Mouse (Mus musculus): ENCODE measurements at regions not wholly inside any gene's neighbourhood (a gene's known extent, or its start where the extent isn't known, plus 50 kb on each side); places are given as distances from the start of the nearest gene placed in this dataset.
"Not testable (repeated sequence)": the region's sequence is repeated elsewhere in the genome, so short reads cannot be mapped to it uniquely, and the experiment has no call there.

DNA sequence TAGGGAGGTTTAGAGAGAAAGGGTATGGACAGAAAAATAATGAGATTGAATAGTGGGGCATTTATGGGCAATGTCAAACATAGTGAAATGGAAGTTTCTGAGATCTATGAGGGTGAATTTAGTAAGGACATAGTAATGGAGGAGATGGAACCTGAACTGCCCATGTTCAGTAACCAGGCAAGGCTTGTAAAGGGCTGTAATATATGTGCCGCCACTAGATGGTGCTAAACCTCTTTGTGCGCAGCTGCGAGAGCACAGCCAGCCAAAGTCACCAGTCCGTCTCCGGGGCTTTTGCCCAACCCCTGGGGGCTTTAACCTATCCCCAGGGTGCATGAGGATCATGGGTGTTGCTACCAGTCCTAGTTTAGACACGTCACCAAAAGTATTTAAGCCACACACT, 77.7 kb upstream of the Vmn2r25 start:
- not testable (repeated sequence) for H3K4me2 ChIP-seq (replicated peaks); H3K4me1 ChIP-seq (replicated peaks; ENCODE audit: control insufficient read depth, insufficient read depth, low read length); H3K36me3 ChIP-seq (replicated peaks; ENCODE audit: control insufficient read depth, insufficient read depth); H3K27ac ChIP-seq; H3K9me3 ChIP-seq (ENCODE audit: control insufficient read depth, low read length); H3K9ac ChIP-seq; H3K4me3 ChIP-seq (replicated peaks; ENCODE audit: low read length); H3K27me3 ChIP-seq (ENCODE audit: control insufficient read depth, insufficient read depth, low read length)
- WGBS, result 8% methylated on average over 3 of the region's 6 CpGs
- DNase-seq (ENCODE audit: low spot score) (peak; percentile 26), ATAC-seq (ENCODE audit: low FRiP score) (peak; percentile 55; the same call in 1 of the 2 replicates)

DNA sequence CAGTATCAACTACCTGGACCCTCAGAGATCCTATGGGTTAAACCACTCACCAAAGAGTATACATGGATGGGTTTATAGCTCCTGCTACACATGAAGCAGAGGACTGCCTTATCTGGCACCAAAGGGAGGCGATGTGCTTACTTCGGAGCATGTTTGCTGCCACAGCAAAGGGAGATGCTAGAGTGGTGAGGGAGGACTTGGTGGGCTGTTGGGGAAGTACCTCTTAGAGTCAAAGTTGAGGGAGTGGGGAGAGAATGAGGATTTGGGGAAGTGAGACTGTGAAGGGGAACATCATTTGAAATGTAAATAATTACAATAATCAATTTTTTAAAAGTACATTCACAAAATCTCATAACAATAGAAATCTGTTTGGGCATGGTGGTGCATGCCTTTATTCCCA, 84.7 kb upstream of the Vmn2r25 start:
- no peak overlapping the region for H3K4me3 ChIP-seq (replicated peaks; ENCODE audit: low read length)
- DNase-seq (ENCODE audit: low spot score), result no peak
- no peak for ATAC-seq (ENCODE audit: low FRiP score)
- no peaks in the 10 kb centered on the region for H3K36me3 ChIP-seq (replicated peaks; ENCODE audit: control insufficient read depth, insufficient read depth)
- no peak overlapping the region for H3K27ac ChIP-seq
- 88% methylated on average over 2 of the region's 2 CpGs for WGBS
- no peaks in the 10 kb centered on the region for H3K9me3 ChIP-seq (ENCODE audit: control insufficient read depth, low read length)
- H3K4me1 ChIP-seq (replicated peaks; ENCODE audit: control insufficient read depth, insufficient read depth, low read length), result no peaks in the 10 kb centered on the region
- no peak overlapping the region for H3K4me2 ChIP-seq (replicated peaks)
- H3K27me3 ChIP-seq (ENCODE audit: control insufficient read depth, insufficient read depth, low read length), result no peaks in the 10 kb centered on the region
- H3K9ac ChIP-seq, result no peak overlapping the region

DNA sequence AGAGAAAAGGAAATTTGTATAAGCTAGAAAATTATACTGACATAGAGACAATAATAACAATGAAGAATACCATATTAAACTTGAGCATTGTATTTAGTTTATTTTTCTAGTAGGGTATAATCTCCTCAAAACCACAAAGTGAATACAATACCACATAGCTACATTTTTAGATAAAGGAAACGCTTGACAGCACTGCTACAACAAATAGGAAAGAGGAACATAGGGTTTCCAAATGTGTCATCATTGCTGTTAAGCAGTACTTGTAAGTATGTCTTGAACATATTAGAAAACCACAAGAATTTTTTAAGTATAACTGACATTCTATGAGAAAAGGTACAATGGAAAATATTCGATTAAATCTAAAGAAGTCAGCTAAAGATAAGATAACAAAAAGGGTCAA, 63.0 kb upstream of the Vmn2r26 start:
- Histone ChIP-seq H3K27me3 (ENCODE audit: control insufficient read depth, insufficient read depth, low read length) (no peaks in the 10 kb centered on the region), H3K27ac (no peak overlapping the region), H3K4me1 (replicated peaks; ENCODE audit: control insufficient read depth, insufficient read depth, low read length) (no peaks in the 10 kb centered on the region), H3K36me3 (replicated peaks; ENCODE audit: control insufficient read depth, insufficient read depth) (no peaks in the 10 kb centered on the region), H3K9ac (no peak overlapping the region), H3K4me3 (replicated peaks; ENCODE audit: low read length) (no peak overlapping the region), H3K9me3 (ENCODE audit: control insufficient read depth, low read length) (no peaks in the 10 kb centered on the region), H3K4me2 (replicated peaks) (no peak overlapping the region)
- 86% methylated on average over 2 of the region's 2 CpGs for WGBS
- no peak for ATAC-seq (ENCODE audit: low FRiP score)
- DNase-seq (ENCODE audit: low spot score), result no peak

DNA sequence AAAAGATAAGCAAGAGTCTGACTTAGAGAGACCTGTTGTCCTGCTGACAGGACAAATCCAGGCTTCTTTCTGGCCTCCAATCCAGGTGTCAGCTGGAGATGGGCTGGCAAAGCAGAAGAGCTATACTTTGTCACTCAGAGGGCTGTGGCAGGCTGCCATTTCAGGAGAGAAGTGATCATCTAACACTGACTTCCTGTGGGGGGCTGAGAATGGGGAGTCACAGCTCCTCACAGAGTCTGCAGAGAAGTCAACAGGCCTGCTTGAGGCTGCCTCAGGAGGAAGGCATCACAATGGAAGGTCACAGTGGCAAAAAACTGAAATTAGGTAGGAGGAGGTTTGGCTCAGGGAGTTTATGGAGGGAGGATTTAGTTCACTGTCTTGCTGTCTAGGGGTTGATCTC, 53.2 kb upstream of the Vmn2r26 start:
- DNase-seq (ENCODE audit: low spot score) (no peak), ATAC-seq (ENCODE audit: low FRiP score) (no peak)
- Histone ChIP-seq H3K4me1 (replicated peaks; ENCODE audit: control insufficient read depth, insufficient read depth, low read length) (no peaks in the 10 kb centered on the region), H3K27ac (no peak overlapping the region), H3K36me3 (replicated peaks; ENCODE audit: control insufficient read depth, insufficient read depth) (no peaks in the 10 kb centered on the region), H3K9ac (no peak overlapping the region), H3K9me3 (ENCODE audit: control insufficient read depth, low read length) (no peaks in the 10 kb centered on the region), H3K4me3 (replicated peaks; ENCODE audit: low read length) (no peak overlapping the region), H3K27me3 (ENCODE audit: control insufficient read depth, insufficient read depth, low read length) (no peaks in the 10 kb centered on the region), H3K4me2 (replicated peaks) (no peak overlapping the region)
